Mouse (Mus musculus) forebrain, embryonic 10.5 days (tissue): ENCODE measurements around the gene Abhd14a. TPM values are rescaled to one million over a fixed set of nuclear protein-coding genes. Genes with fewer than 3 reads are reported as not detected.

ENCODE experiments used
- DNase-seq: peaks from one replicate; pipeline ENCODE4 v3.0.0-alpha.2; 2017; ENCODE audit warnings: low spot score; ENCODE audit errors: extremely low spot score
- H3K27ac ChIP-seq: fragments of 300-500 bp; sonication (generic); 2 replicates; pipeline ENCODE4 v1.5.1; 2016; ENCODE audit warnings: mild to moderate bottlenecking
- H3K27me3 ChIP-seq: fragments of 300-500 bp; sonication (generic); 2 replicates; pipeline ENCODE4 v1.6.1; 2016; ENCODE audit warnings: mild to moderate bottlenecking; ENCODE audit not compliant: poor library complexity, severe bottlenecking
- H3K36me3 ChIP-seq: fragments of 300-500 bp; sonication (generic); replicated peaks from 2 replicates; pipeline ENCODE4 v1.6.1; 2016; ENCODE audit warnings: mild to moderate bottlenecking, moderate library complexity
- H3K4me1 ChIP-seq: fragments of 300-500 bp; sonication (generic); 2 replicates; pipeline ENCODE4 v1.6.1; 2016
- H3K4me3 ChIP-seq: fragments of 300-500 bp; sonication (generic); 2 replicates; pipeline ENCODE4 v1.5.1; 2016; ENCODE audit warnings: mild to moderate bottlenecking, moderate library complexity
- H3K9me3 ChIP-seq: fragments of 300-500 bp; sonication (generic); 2 replicates; pipeline ENCODE4 v1.6.1; 2016; ENCODE audit warnings: mild to moderate bottlenecking, moderate library complexity
- WGBS: fragments of 180-500 bp; shearing (Covaris S2); methylation state at CpG from one replicate; pipeline ENCODE4 v1.1.7; 2016; 5-methylcytosine and 5-hydroxymethylcytosine counted together
- polyA plus RNA-seq: library from polyadenylated mRNA; unstranded; fragments of >200 nt; fragmentation: Nextera tagmentation; extraction: Ambion mirVana; gene quantifications from 2 replicates; pipeline ENCODE4 v1.2.1, GENCODE M21; 2016

The Abhd14a gene
- polyA plus RNA-seq, 1 experiment from 2014 or later: 42.8 TPM

DNA sequence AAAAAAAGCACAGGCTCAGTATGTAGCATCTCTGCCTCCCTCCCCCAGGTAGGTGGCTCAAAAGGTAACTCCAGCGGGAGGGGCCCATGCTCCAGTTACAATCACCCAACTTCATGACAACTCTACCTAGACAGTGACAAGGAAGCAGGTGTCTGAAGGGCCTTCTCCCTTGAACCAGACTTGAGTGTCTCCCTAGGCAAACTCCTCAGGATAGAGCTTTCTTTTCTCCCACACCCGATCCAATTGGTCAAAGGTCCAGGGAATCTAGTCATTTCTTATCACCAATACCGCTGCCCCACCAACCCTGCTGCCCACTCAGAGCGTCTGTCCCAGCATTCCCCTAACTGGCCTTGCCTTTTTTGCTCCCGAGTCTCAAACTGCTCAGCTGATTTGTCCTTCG lies 19.2 kb upstream of the Abhd14a start:
- H3K27ac ChIP-seq: no peak overlapping the region
- H3K4me3 ChIP-seq: no peak overlapping the region
- H3K36me3 ChIP-seq: peaks cover 51% of the 10 kb centered on the region
- 92% methylated on average over 6 of the region's 6 CpGs for WGBS
- H3K27me3 ChIP-seq: peaks cover 54% of the 10 kb centered on the region
- peaks cover 46% of the 10 kb centered on the region for H3K4me1 ChIP-seq
- H3K9me3 ChIP-seq: no peaks in the 10 kb centered on the region
- no peak for DNase-seq

DNA sequence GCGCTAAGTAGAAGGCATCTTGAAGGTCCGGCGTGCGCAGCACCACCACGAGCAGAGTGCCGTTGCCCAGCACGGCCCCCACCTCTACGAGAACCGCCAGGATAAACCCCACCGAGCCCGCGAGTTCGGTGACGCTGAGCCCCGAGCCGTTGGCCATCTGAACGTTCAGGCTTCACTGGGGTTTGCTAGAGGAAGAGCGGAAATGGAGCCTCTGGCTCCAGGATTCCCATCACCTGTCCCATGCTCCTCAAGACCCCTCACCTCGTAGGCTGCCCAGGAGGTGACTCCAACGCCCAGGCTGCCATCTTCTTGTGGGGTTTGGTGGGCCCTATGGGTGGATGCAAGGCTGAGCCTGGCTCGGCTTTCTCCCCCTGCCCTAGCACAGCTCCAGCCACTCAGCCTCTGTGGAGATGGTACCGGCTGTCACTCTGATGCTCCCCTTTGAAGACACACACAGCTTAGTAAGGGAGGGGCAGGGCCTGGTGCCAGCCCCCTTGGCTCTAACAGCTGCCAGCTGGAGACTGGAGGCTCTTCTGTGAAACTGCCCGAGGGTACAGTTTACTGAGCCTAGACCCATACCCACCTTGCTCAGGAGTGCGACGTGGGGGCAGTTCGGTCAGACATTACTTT lies 18.2 kb upstream of the Abhd14a start, which contains the start of gene Gpr62:
TSS of gene Gpr62 (minus strand) at position 368 of the 630 bp plus-strand sequence.
- peaks cover 48% of the 10 kb centered on the region for H3K4me1 ChIP-seq
- WGBS: 38% methylated on average over 26 of the region's 26 CpGs
- peak within 1 kb of the TSS; percentile 63 for H3K4me3 ChIP-seq
- H3K36me3 ChIP-seq: peaks cover 62% of the 10 kb centered on the region
- H3K27ac ChIP-seq: peak within 1 kb of the TSS; percentile 87
- DNase-seq: no peak
- H3K9me3 ChIP-seq: no peaks in the 10 kb centered on the region
- peaks cover 45% of the 10 kb centered on the region for H3K27me3 ChIP-seq

DNA sequence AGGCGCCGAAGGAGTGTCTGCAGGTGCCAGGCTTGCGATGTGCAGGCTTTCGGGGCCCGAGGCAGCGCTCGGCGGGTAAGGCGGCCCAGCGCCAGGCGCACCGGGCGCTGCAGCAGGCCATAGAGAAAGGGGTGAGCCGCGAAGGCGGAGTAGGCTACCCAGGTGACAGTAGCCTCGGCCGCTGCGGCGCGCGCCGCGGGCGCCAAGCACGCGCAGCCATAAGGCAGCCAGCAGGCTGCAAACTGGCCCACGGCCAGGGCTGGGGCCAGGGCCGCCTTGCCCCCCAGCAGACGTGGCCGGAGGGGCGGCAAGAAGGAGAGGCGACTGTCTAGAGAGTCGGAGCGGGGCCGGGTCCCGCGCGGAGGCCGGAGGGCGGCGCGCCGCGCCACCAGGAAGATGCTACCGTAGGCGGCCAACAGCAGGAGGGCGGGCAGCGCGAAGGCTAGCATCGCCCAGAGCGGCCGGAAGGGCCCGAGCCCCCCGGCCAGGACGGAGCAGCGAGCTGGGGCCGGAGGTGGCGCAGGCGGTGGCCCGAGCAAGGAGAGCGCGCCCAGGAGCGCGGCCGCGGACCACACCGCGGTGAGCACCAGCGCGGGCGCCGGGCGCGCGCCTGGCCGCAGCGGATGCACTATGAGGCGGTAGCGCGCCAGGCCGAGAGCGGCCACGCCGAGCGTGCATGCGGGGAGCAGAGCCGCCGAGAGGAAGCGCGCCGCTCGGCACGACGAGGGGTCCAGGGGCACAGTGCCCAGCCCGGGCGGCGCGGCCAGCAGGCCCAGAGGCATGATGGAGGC lies 17.5 kb upstream of the Abhd14a start:
- Histone ChIP-seq H3K27ac (peak overlapping the region; percentile 87), H3K4me1 (peaks cover 56% of the 10 kb centered on the region), H3K9me3 (no peaks in the 10 kb centered on the region), H3K36me3 (peaks cover 69% of the 10 kb centered on the region), H3K4me3 (peak overlapping the region; percentile 63), H3K27me3 (peaks cover 45% of the 10 kb centered on the region)
- 2% methylated on average over 97 of the region's 99 CpGs for WGBS
- peak; percentile 61 for DNase-seq

DNA sequence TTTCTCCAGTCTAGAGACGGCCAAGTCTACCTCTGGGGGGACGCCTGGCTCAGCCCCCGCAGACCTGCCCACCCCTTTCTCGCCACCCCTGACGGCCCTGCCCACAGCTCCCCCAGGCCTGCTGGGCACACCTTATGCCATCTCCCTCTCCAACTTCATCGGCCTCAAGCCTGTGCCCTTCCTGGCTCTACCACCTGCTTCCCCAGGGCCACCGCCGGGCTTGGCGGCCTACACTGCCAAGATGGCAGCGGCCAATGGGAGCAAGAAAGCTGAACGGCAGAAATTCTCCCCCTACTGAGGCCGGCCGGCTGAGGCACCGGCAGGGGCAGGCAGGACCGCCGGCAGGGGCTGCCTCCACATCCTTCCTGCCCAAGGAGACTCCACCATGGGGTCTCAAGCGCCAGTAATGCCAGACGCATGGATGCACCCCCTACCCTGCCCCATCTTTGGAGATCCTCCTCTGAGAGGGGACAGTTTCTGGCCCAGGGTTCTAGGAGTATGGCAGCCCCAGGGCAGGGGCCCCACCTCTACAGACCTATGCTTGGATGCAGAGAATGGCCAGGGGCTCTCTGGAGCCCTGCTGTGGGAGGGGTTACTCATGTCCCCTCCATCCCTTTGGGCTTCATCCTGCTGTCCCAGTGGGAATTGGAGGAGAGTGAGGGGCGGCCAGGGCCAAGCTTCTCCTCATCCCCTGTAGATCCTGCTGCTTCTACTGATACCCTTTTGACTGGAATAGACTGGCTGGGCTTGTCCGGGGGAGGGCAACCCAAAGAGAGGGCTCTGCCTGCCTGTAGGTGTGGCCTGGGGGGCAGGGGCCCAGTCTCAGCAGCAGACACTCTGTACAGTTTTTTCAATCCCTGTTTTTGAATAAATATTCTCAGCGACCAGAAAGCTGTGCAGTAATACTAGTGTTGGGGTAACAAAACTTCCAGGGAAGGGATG lies 15.9 kb upstream of the Abhd14a start:
- H3K4me1 ChIP-seq: peaks cover 69% of the 10 kb centered on the region
- peak overlapping the region; percentile 20 for H3K4me3 ChIP-seq
- WGBS: 85% methylated on average over 21 of the region's 21 CpGs
- H3K27me3 ChIP-seq: peaks cover 45% of the 10 kb centered on the region
- H3K27ac ChIP-seq: no peak overlapping the region
- peaks cover 85% of the 10 kb centered on the region for H3K36me3 ChIP-seq
- no peak for DNase-seq
- H3K9me3 ChIP-seq: no peaks in the 10 kb centered on the region

DNA sequence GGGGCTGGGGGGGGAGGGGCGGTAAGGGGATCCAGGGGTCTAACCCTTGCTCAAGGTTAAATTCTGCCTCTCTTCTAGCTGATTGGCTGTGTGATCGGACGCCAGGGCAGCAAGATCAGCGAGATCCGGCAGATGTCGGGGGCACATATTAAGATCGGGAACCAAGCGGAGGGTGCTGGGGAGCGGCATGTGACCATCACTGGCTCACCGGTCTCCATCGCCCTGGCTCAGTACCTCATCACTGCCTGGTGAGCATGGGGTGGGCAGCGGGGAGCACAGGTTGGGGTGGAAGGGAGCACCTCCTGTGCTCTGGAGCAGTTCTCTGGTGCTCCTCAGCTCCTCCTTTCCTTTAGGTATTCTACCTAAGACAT lies 14.9 kb upstream of the Abhd14a start:
- Histone ChIP-seq H3K36me3 (peaks cover 94% of the 10 kb centered on the region), H3K4me1 (peaks cover 79% of the 10 kb centered on the region), H3K27me3 (peaks cover 45% of the 10 kb centered on the region), H3K9me3 (no peaks in the 10 kb centered on the region), H3K27ac (0 out of 2 replicates have a peak overlapping the region, but pooled peaks have one; percentile 15), H3K4me3 (no peak overlapping the region)
- no peak for DNase-seq
- WGBS: 95% methylated on average over 12 of the region's 12 CpGs

DNA sequence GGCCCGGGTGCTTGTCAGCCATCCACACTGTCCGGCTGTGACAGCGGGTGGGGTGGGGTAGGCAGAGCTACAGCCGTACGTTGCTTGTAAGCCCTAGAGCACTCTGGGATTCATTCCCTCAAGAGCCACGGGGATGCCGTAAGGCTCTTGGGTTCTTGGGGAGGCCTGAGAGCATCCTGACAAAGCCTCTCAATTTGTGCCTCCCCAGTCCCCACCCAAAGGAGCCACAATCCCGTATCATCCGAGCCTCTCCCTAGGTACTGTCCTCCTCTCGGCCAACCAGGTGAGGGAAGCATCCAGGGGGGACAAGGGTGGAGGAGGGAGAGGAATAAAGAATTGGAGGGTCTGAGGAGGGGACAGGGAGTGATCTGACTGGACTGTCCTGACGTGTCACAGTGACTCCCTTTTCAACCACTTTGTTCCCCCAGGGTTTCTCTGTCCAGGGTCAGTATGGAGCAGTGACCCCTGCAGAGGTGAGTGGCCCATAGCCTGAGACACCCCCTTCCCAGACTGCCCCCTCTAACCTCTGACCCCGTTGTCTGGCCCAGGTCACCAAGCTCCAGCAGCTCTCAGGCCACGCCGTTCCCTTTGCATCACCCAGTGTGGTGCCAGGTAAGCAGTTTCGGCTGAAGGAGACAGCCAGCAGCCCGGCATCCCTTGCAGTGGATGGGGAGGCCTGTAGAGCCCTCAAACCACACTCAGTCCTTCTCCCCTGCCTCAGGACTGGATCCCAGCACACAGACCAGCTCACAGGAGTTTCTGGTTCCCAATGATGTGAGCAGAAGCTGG lies 14.4 kb upstream of the Abhd14a start:
- 87% methylated on average over 16 of the region's 16 CpGs for WGBS
- no peak for DNase-seq
- Histone ChIP-seq H3K27ac (0 out of 2 replicates have a peak overlapping the region, but pooled peaks have one; percentile 15), H3K9me3 (no peaks in the 10 kb centered on the region), H3K4me1 (peaks cover 84% of the 10 kb centered on the region), H3K36me3 (peaks cover 97% of the 10 kb centered on the region), H3K4me3 (no peak overlapping the region), H3K27me3 (peaks cover 45% of the 10 kb centered on the region)

DNA sequence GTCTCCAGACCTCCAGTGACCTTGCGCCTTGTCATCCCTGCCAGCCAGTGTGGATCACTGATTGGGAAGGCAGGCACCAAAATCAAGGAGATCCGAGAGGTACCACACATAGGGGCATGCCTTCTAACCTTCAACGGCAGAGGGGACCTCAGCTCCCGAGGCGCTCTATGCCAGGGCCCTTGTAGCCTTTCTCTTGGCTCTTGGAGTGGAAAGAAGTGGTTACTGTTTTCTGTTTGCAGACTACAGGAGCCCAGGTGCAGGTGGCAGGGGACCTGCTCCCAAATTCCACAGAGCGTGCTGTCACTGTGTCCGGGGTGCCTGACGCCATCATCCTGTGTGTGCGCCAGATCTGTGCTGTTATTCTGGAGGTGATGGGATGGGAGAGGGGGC lies 13.5 kb upstream of the Abhd14a start:
- H3K36me3 ChIP-seq: peaks cover 100% of the 10 kb centered on the region

DNA sequence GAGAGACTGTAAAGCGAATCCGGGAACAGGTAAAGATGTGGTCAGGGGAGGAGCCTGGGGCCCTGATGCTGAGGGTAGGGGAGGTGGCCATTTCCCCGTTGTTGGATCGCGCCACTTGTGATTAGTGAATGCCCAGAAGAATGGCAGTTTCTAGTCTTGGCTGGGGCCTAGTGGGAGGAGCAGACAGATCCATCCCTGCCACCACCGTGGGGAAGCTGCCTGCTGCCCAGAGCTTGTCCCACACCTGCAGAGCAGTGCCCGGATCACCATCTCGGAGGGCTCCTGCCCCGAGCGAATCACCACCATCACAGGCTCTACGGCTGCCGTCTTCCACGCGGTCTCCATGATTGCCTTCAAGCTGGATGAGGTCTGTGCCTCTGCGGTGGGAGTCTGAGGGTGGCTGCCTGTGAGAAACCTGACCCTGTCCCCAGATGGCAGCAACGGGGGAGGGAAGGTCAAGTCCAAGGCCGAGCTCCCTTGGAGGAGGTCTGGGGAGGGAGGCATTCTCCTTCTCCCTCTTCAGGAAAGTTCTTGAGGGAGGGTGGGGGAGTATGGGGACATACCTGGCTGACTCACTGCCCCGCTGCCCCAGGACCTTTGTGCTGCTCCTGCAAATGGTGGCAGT lies 13.0 kb upstream of the Abhd14a start:
- Histone ChIP-seq H3K9me3 (no peaks in the 10 kb centered on the region), H3K4me1 (peaks cover 94% of the 10 kb centered on the region), H3K27me3 (peaks cover 37% of the 10 kb centered on the region), H3K36me3 (peaks cover 96% of the 10 kb centered on the region), H3K4me3 (no peak overlapping the region), H3K27ac (peak overlapping the region; percentile 20; the same call in 1 of the 2 replicates)
- DNase-seq: no peak
- 84% methylated on average over 18 of the region's 18 CpGs for WGBS

More for the DNA sequence above, 13.5 kb upstream of the Abhd14a start:
- peak overlapping the region; percentile 20; the same call in 1 of the 2 replicates for H3K27ac ChIP-seq
- peaks cover 42% of the 10 kb centered on the region for H3K27me3 ChIP-seq
- peaks cover 93% of the 10 kb centered on the region for H3K4me1 ChIP-seq
- WGBS: 91% methylated on average over 9 of the region's 9 CpGs
- DNase-seq: no peak
- no peaks in the 10 kb centered on the region for H3K9me3 ChIP-seq
- H3K4me3 ChIP-seq: no peak overlapping the region

DNA sequence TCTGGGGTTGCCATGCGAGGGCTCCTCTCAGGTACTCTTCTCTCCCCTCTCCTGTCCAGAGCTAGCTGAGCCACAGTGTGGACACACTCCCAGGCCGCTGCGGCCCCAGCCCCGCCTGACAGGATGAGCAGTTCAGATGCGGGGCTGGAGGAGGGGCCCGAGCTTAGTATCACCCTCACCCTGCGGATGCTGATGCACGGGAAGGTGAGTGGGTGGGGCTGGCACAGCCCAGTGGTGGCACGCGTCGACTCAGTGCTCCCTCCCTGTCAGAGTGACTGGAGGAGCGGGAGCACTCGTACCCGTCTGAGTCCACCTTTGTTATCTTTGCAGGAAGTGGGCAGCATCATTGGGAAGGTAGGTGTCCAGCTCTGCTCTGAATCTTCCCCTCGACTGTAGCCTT lies 12.5 kb upstream of the Abhd14a start:
- Histone ChIP-seq H3K4me3 (peak overlapping the region; percentile 8; the same call in 1 of the 2 replicates), H3K27me3 (peaks cover 31% of the 10 kb centered on the region), H3K4me1 (peaks cover 94% of the 10 kb centered on the region)

DNA sequence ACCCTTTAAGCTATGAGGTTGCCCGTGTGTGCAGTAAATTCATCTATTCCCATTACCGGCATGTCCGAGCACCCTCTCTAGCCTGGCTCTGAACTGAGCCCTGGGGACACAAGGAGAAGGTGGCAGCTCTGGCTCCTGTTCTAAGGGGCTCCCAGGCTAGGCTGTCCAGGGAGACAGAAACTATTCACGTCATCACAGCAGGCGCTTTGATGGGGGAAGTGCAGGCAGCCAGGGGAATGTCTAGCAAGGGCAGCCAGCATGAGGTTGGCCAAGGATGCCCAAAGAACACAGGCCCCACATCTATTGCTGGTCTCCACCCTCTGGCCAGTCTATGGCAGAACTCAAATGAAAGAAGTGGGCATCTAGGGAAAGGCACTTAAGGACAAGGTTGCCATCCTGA lies 10.4 kb upstream of the Abhd14a start:
- H3K27me3 ChIP-seq: peaks cover 11% of the 10 kb centered on the region
- DNase-seq: no peak
- H3K4me3 ChIP-seq: peak overlapping the region; percentile 93
- no peaks in the 10 kb centered on the region for H3K9me3 ChIP-seq
- peak overlapping the region; percentile 98 for H3K27ac ChIP-seq
- peaks cover 70% of the 10 kb centered on the region for H3K36me3 ChIP-seq
- WGBS: 77% methylated on average over 5 of the region's 5 CpGs
- H3K4me1 ChIP-seq: peaks cover 88% of the 10 kb centered on the region

More for the DNA sequence above, 12.5 kb upstream of the Abhd14a start:
- Histone ChIP-seq H3K36me3 (peaks cover 90% of the 10 kb centered on the region), H3K9me3 (no peaks in the 10 kb centered on the region), H3K27ac (peak overlapping the region; percentile 48; the same call in 1 of the 2 replicates)
- WGBS: 85% methylated on average over 15 of the region's 15 CpGs
- no peak for DNase-seq

DNA sequence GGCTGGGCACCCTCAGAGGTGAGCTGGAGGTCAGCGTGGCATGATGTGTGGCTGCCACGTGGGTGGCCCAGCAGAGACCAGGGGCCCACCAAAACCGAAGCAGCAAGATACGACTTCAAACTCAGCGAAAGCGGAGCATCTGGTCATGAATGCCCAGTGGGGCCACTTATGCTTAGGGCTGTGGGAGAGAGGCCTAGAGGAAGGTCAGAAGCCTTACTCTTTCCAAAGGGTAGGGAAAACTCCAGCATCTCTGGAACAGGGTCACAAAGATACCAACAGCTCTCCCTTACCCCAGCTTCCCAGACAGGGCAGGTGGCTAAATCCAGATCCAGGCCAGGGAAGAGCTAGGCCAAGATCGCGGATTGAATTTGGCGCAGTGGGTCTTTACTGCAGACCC lies 9.7 kb upstream of the Abhd14a start:
- peaks cover 3% of the 10 kb centered on the region; the same call in 1 of the 2 replicates for H3K27me3 ChIP-seq
- H3K36me3 ChIP-seq: peaks cover 62% of the 10 kb centered on the region
- no peak for DNase-seq
- WGBS: 47% methylated on average over 9 of the region's 9 CpGs
- peak overlapping the region; percentile 93 for H3K4me3 ChIP-seq
- peaks cover 95% of the 10 kb centered on the region for H3K4me1 ChIP-seq
- peak overlapping the region; percentile 98 for H3K27ac ChIP-seq
- no peaks in the 10 kb centered on the region for H3K9me3 ChIP-seq
